Mouse (Mus musculus): ENCODE data around the gene Dhrs2. TPM values are rescaled to one million over a fixed set of nuclear protein-coding genes. Genes with fewer than 3 reads are reported as not detected.

Gene Dhrs2
- polyA plus RNA-seq (2017; shearing (Covaris generic)): not detected

DNA sequence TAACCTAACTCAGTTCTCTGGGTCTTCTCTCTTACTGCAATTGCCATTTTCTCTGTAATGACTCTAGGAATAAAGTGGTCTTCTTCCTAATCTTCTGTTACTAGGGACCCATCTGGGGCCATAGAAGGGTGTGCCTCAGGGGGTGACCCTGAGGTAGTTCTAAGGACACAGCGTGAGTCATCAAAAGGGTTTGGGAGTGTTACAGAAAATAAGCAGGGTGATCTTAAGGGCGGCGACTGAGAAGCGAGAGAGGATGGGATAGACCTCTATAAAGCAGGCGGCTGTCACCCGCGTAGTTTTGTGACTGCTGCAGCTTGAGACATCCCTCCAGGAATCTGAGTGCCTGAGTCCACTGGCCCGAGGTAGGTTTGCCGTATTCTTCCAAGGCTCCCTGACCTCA lies at the start of gene Dhrs2:
Gene Dhrs2, plus strand, starts transcription at position 301 of the 400 bp plus-strand sequence.

Other genes with a start within 250 kb of the Dhrs2 start
- not detected for gene Gm17428, start 245.1 kb upstream of the Dhrs2 start, polyA plus RNA-seq (2017; shearing (Covaris generic))
- gene Myh7, start 227.4 kb upstream of the Dhrs2 start, polyA plus RNA-seq (2017; shearing (Covaris generic)): not detected
- gene Ngdn, start 206.6 kb upstream of the Dhrs2 start, polyA plus RNA-seq (2017; shearing (Covaris generic)): 107 TPM
- 13.4 TPM for gene Zfhx2, start 129.7 kb upstream of the Dhrs2 start, polyA plus RNA-seq (2017; shearing (Covaris generic))
- gene Thtpa, start 127.2 kb upstream of the Dhrs2 start, polyA plus RNA-seq (2017; shearing (Covaris generic)): 10.8 TPM
- gene Ap1g2, start 115.4 kb upstream of the Dhrs2 start, polyA plus RNA-seq (2017; shearing (Covaris generic)): 145 TPM
- gene Jph4, start 105.1 kb upstream of the Dhrs2 start, polyA plus RNA-seq (2017; shearing (Covaris generic)): not detected

Measured in effector memory CD4-positive, alpha-beta T cell, adult 5 months (primary cell).